Mouse (Mus musculus): ENCODE results near the gene Myh7b. TPM values are rescaled to one million over a fixed set of nuclear protein-coding genes. Genes with fewer than 3 reads are reported as not detected.

Myh7b gene
- total RNA-seq, 2 experiments from 2014 or later: 3.4 to 3.9 TPM

DNA sequence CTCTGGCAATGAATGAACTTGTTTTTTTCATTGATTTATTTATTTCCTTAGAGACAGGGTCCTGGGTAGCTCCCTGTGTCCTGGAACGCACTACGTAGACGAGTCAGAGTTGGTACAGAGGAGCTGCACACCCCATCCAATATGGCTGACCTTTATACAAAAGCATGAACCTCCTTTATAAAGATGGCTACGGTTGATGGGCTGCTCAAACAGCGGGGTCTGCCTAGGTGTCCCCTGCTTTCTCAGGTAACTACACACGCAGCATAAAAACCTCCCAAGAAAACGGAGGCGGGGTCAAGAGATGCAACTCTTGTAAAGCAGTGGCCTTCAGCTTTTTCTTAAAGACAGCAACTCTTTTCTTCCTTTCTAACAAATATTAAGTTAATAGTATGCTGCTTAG lies 56.9 kb downstream of the Myh7b start:
- DNase-seq (ENCODE audit: extremely low spot score in 1 of 2, low spot score in 2 of 2): no peak
- intact Hi-C loops (cut with DNase I): no loop called here

GRCm38 (mm10) chr2:155668461-155668860 lies 57.4 kb downstream of the Myh7b start:
- no peak for DNase-seq (ENCODE audit: extremely low spot score in 1 of 2, low spot score in 2 of 2)
- intact Hi-C loops (cut with DNase I): no loop called here

GRCm38 (mm10) chr2:155671236-155671635 lies 60.2 kb downstream of the Myh7b start:
- intact Hi-C loops (cut with DNase I): no loop called here
- DNase-seq (ENCODE audit: extremely low spot score in 1 of 2, low spot score in 2 of 2): peak in 1 of 2 experiments; percentile 43

- DNase-seq (ENCODE audit: extremely low spot score in 1 of 2, low spot score in 2 of 2): peak in 1 of 2 experiments; percentile 67
- intact Hi-C loops (cut with DNase I): no loop called here
These were observed 62.5 kb downstream of the Myh7b start for GRCm38 (mm10) chr2:155673546-155673945.

DNA sequence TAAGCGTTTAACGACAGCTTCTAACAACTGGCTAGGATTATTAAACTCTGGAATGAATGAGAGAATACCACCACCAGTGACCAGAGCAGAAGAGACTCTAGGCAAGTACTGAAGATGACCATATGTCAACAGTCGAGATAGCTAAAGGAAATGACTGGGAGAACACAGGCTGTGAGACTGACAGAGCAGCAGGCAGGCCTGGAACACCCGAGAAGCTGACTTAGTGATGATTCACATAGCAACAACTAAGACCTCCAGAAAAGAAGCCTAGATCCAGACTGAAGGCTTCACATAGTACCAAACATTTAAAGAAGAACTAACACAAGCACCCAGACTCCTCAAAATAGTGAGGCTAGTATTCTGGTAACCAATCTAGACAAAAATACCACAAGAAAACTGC lies 64.1 kb downstream of the Myh7b start:
- DNase-seq (ENCODE audit: extremely low spot score in 1 of 2, low spot score in 2 of 2): no peak
- intact Hi-C loops (cut with DNase I): no loop called here

- DNase-seq (ENCODE audit: extremely low spot score in 1 of 2, low spot score in 2 of 2): no peak
- intact Hi-C loops (cut with DNase I): no loop called here
These were observed 68.6 kb downstream of the Myh7b start for GRCm38 (mm10) chr2:155679586-155680110.

DNA sequence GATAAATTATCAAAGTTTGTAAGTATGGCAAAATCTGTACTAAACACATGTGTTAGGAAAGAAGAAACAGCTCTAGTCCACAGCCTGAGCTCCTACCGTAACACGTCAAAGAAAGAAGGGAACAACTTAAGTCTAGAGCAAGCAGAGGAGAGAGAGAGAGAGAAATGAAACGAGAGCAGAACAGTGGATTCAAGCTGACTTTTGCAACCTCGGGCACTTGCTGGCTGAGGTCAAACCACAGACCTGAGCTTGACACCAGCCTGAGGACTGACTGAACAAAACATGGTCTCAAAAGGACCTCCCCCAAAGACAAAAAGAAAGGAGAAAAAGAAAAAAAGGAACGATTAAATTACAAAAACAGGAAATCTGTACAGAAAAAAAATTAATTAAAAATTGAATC lies 69.6 kb downstream of the Myh7b start:
- intact Hi-C loops (cut with DNase I): no loop called here
- no peak for DNase-seq (ENCODE audit: extremely low spot score in 1 of 2, low spot score in 2 of 2)

DNA sequence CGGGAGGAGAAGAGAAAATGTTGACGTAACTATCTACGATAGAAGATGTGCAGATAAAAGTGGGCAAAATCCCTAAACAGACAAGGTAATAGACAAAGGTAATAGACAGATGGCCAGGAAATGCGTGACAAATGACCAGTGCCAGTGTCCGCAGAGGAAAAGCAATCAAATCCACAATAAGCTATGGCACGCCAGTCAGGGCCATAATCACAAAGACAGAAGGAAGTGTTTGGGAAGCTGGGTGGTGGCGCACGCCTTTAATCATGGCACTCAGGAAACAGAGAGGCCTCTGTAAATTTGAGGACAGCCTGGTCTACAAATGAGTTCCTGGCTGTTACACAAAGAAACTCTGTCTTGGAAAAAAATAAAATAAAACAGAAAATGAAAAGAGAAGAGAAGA lies 70.2 kb downstream of the Myh7b start:
- intact Hi-C loops (cut with DNase I): no loop called here
- no peak for DNase-seq (ENCODE audit: extremely low spot score in 1 of 2, low spot score in 2 of 2)

- intact Hi-C loops (cut with DNase I): no loop called here
- no peak for DNase-seq (ENCODE audit: extremely low spot score in 1 of 2, low spot score in 2 of 2)
These were observed 70.9 kb downstream of the Myh7b start for GRCm38 (mm10) chr2:155681874-155682273.

DNA sequence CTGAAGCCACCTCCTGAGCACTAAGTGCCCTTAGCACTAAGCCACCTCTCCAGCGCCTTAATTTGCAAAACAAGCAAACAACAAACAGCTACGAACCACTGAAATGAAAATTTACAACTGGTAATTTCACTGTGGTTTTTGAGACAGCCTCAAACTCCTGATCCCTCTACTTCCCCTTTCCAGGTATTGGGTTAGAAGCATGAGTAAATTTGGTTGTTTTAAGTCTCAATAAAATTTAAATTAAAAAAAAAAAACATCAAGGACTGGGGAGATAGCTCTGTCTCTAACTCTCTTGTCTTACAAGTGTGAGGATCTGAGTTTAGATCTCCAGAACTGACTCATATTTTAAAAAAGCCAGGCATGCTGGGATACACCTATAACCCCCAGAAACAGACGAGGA lies 72.1 kb downstream of the Myh7b start:
- intact Hi-C loops (cut with DNase I): no loop called here
- DNase-seq (ENCODE audit: extremely low spot score in 1 of 2, low spot score in 2 of 2): no peak

DNA sequence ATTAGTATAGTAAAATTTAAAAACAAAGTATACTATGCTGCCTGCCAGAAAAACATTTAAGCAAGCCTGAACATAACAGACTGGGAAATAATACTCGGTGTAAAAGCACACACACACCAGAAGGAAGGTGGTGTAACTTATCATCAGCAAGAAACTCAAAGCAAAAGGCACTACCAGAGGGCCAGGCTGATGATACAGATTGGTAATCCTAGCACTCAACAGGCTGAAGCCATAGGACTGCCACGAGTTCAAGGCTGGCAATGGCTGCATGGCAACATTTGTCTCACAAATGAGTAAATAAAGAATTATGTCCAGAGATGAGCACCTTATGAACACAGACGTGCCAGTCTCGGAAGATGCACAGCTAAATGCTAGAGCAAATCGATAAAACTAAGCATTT lies 72.8 kb downstream of the Myh7b start:
- DNase-seq (ENCODE audit: extremely low spot score in 1 of 2, low spot score in 2 of 2): no peak
- intact Hi-C loops (cut with DNase I): no loop called here

Small RNAs within 50 kb of the gene (microRNA-seq; reads per million reads assigned to microRNA genes)
- gene Mir499: 17.2 reads per million, percentile 37 among the genes with 10 or more reads in this experiment

Other genes starting within 250 kb of the Myh7b start
- gene Trp53inp2, start 230.2 kb upstream of the Myh7b start, total RNA-seq (2021): 100 to 1,000 TPM; 194 to 199 TPM
- gene Ncoa6, start 137.3 kb upstream of the Myh7b start, total RNA-seq (2021): 10 to 100 TPM; 65.3 to 66.4 TPM
- gene Acss2, start 93.3 kb upstream of the Myh7b start, total RNA-seq (2021): 10 to 100 TPM; 41.0 to 42.9 TPM
- 100 to 1,000 TPM; 109 to 111 TPM for gene Ggt7, start 93.0 kb upstream of the Myh7b start, total RNA-seq (2021)
- gene Gss, start 18.4 kb upstream of the Myh7b start, total RNA-seq (2021): 10 to 100 TPM; 13.5 to 16.4 TPM
- 100 to 1,000 TPM; 135 TPM for gene Trpc4ap, start 81.2 kb downstream of the Myh7b start, total RNA-seq (2021)
- 10 to 100 TPM; 19.2 to 19.8 TPM for gene Edem2, start 118.3 kb downstream of the Myh7b start, total RNA-seq (2021)
- gene Gm17581, start 124.7 kb downstream of the Myh7b start, total RNA-seq (2021): not detected
- gene Procr, start 139.9 kb downstream of the Myh7b start, total RNA-seq (2021): 1 to 10 TPM; 2.3 to 3.0 TPM
- 10 to 100 TPM; 63.7 to 75.3 TPM for gene Mmp24, start 164.1 kb downstream of the Myh7b start, total RNA-seq (2021)
- gene BC029722, start 208.2 kb downstream of the Myh7b start, total RNA-seq (2021): 10 to 100 TPM; 36.8 to 39.4 TPM
- gene Eif6, start 215.7 kb downstream of the Myh7b start, total RNA-seq (2021): 10 to 100 TPM; 76.0 to 87.8 TPM
- gene Fam83c, start 223.6 kb downstream of the Myh7b start, total RNA-seq (2021): not detected

Measured in left cerebral cortex, postnatal 10 days (tissue).